ENCODE assay signal across 7 mouse cellular contexts in the genomic region with DNA sequence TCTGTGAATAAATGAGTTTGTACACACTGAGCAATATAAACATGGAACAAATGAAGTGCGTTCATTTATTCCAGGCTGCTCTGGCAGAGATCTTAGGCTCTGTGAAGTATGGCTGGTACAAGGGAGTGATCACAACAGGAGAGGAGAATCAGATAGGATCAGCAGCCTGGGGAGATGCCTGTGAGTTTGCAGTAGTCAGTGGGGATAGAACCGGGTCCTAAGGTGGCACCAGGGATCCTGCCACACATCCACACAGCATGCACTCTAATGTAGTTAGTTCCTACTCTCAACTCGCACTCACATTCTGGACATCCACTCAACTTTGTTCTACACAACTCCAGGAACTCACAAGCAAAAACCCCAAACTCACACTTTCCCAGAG. TPM values are rescaled to one million over a fixed set of nuclear protein-coding genes. Genes with fewer than 3 reads are reported as not detected.
DNase-seq lines count a peak whose midpoint lies in the region; ATAC-seq and TF ChIP-seq lines count a peak whose summit lies in the region.

No protein-coding gene starts in this region.

- peak overlapping the region; percentile 97 for H3K4me3 ChIP-seq in megakaryocyte, embryonic 14.5 days (replicated peaks)
- peak overlapping the region; percentile 40 for H3K4me3 ChIP-seq in forebrain, embryonic 11.5 days (ENCODE audit: low read depth, low read length)
- H3K4me3 ChIP-seq in limb, embryonic 12.5 days (replicated peaks): peak overlapping the region; percentile 55
- H3K4me3 ChIP-seq in olfactory bulb, adult 2 months (ENCODE audit: insufficient read depth, low read depth, low read length): peak overlapping the region; percentile 57; the same call in 1 of the 2 replicates

- TF ChIP-seq POLR2A in olfactory bulb, adult 2 months (IDR thresholded peaks at IDR 0.05; ENCODE audit: insufficient read depth, low read depth, low read length): no peak

- peak; percentile 53 for DNase-seq in forebrain, embryonic 11.5 days (ENCODE audit: low spot score)
- DNase-seq in cerebellum, postnatal 10 days: no peak
- no peak for DNase-seq in adrenal gland, adult 8-10 months

- peaks cover 42% of the 10 kb centered on the region for H3K4me1 ChIP-seq in megakaryocyte, embryonic 14.5 days
- H3K4me1 ChIP-seq in forebrain, embryonic 11.5 days (replicated peaks; ENCODE audit: control insufficient read depth, insufficient read depth, low read length): peaks cover 6% of the 10 kb centered on the region; the same call in 1 of the 2 replicates
- peaks cover 6% of the 10 kb centered on the region for H3K4me1 ChIP-seq in limb, embryonic 12.5 days (replicated peaks)
- H3K4me1 ChIP-seq in olfactory bulb, adult 2 months (ENCODE audit: control insufficient read depth, insufficient read depth, low read length): no peaks in the 10 kb centered on the region

- TF ChIP-seq CTCF in olfactory bulb, adult 2 months (IDR thresholded peaks at IDR 0.05; ENCODE audit: insufficient read depth, low read depth, low read length): no peak

- no peaks in the 10 kb centered on the region for H3K27me3 ChIP-seq in megakaryocyte, embryonic 14.5 days (replicated peaks)
- H3K27me3 ChIP-seq in forebrain, embryonic 11.5 days (ENCODE audit: control insufficient read depth, insufficient read depth, low read length): no peaks in the 10 kb centered on the region
- no peaks in the 10 kb centered on the region for H3K27me3 ChIP-seq in limb, embryonic 12.5 days

- peak overlapping the region; percentile 53 for H3K4me2 ChIP-seq in forebrain, embryonic 11.5 days (ENCODE audit: low read depth, low read length, severe bottlenecking)
- peak overlapping the region; percentile 66 for H3K4me2 ChIP-seq in limb, embryonic 12.5 days

- H3K36me3 ChIP-seq in megakaryocyte, embryonic 14.5 days (replicated peaks; ENCODE audit: low read length): peaks cover 12% of the 10 kb centered on the region
- H3K36me3 ChIP-seq in forebrain, embryonic 11.5 days (ENCODE audit: control insufficient read depth, insufficient read depth, low read length): no peaks in the 10 kb centered on the region
- H3K36me3 ChIP-seq in limb, embryonic 12.5 days: no peaks in the 10 kb centered on the region

- no peak overlapping the region for H3K27ac ChIP-seq in forebrain, embryonic 11.5 days (ENCODE audit: low read depth, low read length)
- H3K27ac ChIP-seq in limb, embryonic 12.5 days: peak overlapping the region; percentile 83; the same call in 1 of the 2 replicates
- H3K27ac ChIP-seq in olfactory bulb, adult 2 months (ENCODE audit: insufficient read depth, low read depth, low read length): no peak overlapping the region

- no peak for ATAC-seq in megakaryocyte, adult 5-6 weeks (ENCODE audit: poor library complexity, severe bottlenecking)
- ATAC-seq in forebrain, embryonic 11.5 days (replicated peaks; ENCODE audit: low FRiP score): peak; percentile 40; the same call in 1 of the 2 replicates
- 0 out of 2 replicates have a peak, but pooled peaks have one; percentile 10 for ATAC-seq in limb, embryonic 12.5 days (ENCODE audit: insufficient number of reproducible peaks, insufficient read depth, low FRiP score, low TSS enrichment, low read depth)

- peak overlapping the region; percentile 56 for H3K9ac ChIP-seq in forebrain, embryonic 11.5 days (ENCODE audit: low read length)
- H3K9ac ChIP-seq in limb, embryonic 12.5 days (replicated peaks): peak overlapping the region; percentile 34; the same call in 1 of the 2 replicates

- WGBS in forebrain, embryonic 11.5 days: 12% methylated on average over 3 of the region's 3 CpGs
- WGBS in limb, embryonic 12.5 days: 11% methylated on average over 3 of the region's 3 CpGs
- 9% methylated on average over 3 of the region's 3 CpGs for WGBS in olfactory bulb, adult 2 months

- H3K9me3 ChIP-seq in megakaryocyte, embryonic 14.5 days: peaks cover 10% of the 10 kb centered on the region
- no peaks in the 10 kb centered on the region for H3K9me3 ChIP-seq in forebrain, embryonic 11.5 days (ENCODE audit: control insufficient read depth, low read length)
- H3K9me3 ChIP-seq in limb, embryonic 12.5 days: no peaks in the 10 kb centered on the region

RNA-seq across cellular contexts. Expression of gene Pemt, which starts 0.6 kb away (rescaled TPM):
- 28.0 and 36.3 TPM in 2 replicates for polyA plus RNA-seq in megakaryocyte, embryonic 14.5 days (2012; ENCODE audit: insufficient read depth, low replicate concordance)
- 0.98 and 3.2 TPM in 2 replicates for total RNA-seq in megakaryocyte, adult 5-6 weeks (2015)
- 0.92 and 2.2 TPM in 2 replicates for total RNA-seq in megakaryocyte, adult 5-6 weeks (2017)
- 6.2 and 7.7 TPM in 2 replicates for polyA plus RNA-seq in forebrain, embryonic 11.5 days (2014; fragmentation: Nextera tagmentation; extraction: Ambion mirVana)
- 3.2 and 3.9 TPM in 2 replicates for polyA plus RNA-seq in limb, embryonic 12.5 days (2016; fragmentation: Nextera tagmentation; extraction: Ambion mirVana)
- not detected in 2 replicates for polyA plus RNA-seq in olfactory bulb, adult 2 months (2012; ENCODE audit: insufficient read depth, insufficient read length, low replicate concordance, missing spikeins)
- total RNA-seq in adrenal gland, adult 8-10 months (2022): 1 to 10 TPM; 4.9 to 9.5 (median 7.8) TPM

RNA-seq across cellular contexts. Expression of gene Rai1, which starts 59.1 kb away (rescaled TPM):
- 46.9 and 62.9 TPM in 2 replicates for polyA plus RNA-seq in megakaryocyte, embryonic 14.5 days (2012; ENCODE audit: insufficient read depth, low replicate concordance)
- total RNA-seq in megakaryocyte, adult 5-6 weeks (2015): 13.9 and 14.2 TPM in 2 replicates
- 7.8 TPM in 2 replicates for total RNA-seq in megakaryocyte, adult 5-6 weeks (2017)
- 28.5 and 36.4 TPM in 2 replicates for polyA plus RNA-seq in forebrain, embryonic 11.5 days (2014; fragmentation: Nextera tagmentation; extraction: Ambion mirVana)
- polyA plus RNA-seq in limb, embryonic 12.5 days (2016; fragmentation: Nextera tagmentation; extraction: Ambion mirVana): 36.2 and 37.5 TPM in 2 replicates
- 123 TPM in 1 of 2 replicates, not detected in the other for polyA plus RNA-seq in olfactory bulb, adult 2 months (2012; ENCODE audit: insufficient read depth, insufficient read length, low replicate concordance, missing spikeins)
- 10 to 100 TPM; 46.6 to 87.7 (median 60.0) TPM for total RNA-seq in adrenal gland, adult 8-10 months (2022)

Comparison
In these comparisons a context has a peak if more than half of its experiments do, and no peak if none do; other contexts are left out.
1. H3K4me3 ChIP-seq: peak in every context shown above with its lines; median percentile 97 in megakaryocyte, embryonic 14.5 days; 57 in olfactory bulb, adult 2 months; 55 in limb, embryonic 12.5 days; 40 in forebrain, embryonic 11.5 days.